Comparison of ENCODE assay signal across 8 mouse cellular contexts in the genomic region with DNA sequence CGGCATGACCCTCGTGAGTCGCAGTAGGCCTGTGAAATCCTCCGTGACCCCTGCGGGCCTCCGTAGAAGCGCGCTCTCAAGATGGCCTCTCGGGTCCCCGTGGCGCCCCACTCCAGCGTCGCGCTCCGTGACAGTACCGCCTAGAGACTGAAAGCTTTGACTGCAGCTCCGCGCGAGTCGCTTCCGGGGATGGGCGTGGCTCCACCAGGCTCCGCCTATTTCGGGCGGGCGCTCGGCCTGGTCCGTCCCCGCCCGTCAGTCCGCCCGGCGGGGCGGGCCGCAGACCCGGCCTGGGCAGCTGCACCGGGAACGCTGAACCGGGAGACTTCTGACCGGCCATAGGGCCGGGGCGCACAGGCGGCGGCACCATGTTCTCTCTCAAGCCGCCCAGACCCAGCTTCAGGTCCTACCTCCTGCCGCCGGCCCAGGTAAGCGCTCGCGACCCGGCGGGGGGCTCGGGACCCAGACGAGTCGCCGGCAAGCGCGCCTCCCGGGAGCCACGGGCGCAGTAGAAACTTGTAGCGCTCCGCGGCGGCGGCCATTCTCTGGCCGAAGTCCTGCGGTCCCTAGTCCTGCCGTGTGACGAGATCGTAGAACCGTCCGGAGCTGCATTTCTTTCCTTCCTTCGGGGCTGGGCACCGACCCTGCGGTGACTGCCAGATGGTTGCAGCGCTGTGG. TPM values are rescaled to one million over a fixed set of nuclear protein-coding genes. Genes with fewer than 3 reads are reported as not detected.
DNase-seq lines count a peak whose midpoint lies in the region; ATAC-seq and TF ChIP-seq lines count a peak whose summit lies in the region.

Gene Mtmr10 (plus strand): TSS at position 240 of the 678 bp plus-strand sequence.

- H3K9me3 ChIP-seq in CH12.LX (replicated peaks; ENCODE audit: low read length): no peaks in the 10 kb centered on the region
- no peaks in the 10 kb centered on the region for H3K9me3 ChIP-seq in forebrain, embryonic 11.5 days (ENCODE audit: control insufficient read depth, low read length)
- no peaks in the 10 kb centered on the region for H3K9me3 ChIP-seq in heart, embryonic 16.5 days (replicated peaks; ENCODE audit: control insufficient read depth, low read length)
- H3K9me3 ChIP-seq in liver, embryonic 15.5 days (replicated peaks): no peaks in the 10 kb centered on the region
- no peaks in the 10 kb centered on the region for H3K9me3 ChIP-seq in neural tube, embryonic 12.5 days

- no peak for TF ChIP-seq EP300 in CH12.LX (IDR thresholded peaks at IDR 0.05; ENCODE audit: low read length)

- ATAC-seq in forebrain, embryonic 11.5 days (replicated peaks; ENCODE audit: low FRiP score): peak; percentile 98
- ATAC-seq in heart, embryonic 16.5 days (replicated peaks; ENCODE audit: extremely low read depth, insufficient read depth, low FRiP score): peak; percentile 98
- peak; percentile 96 for ATAC-seq in liver, embryonic 15.5 days (ENCODE audit: insufficient read depth)
- ATAC-seq in neural tube, embryonic 12.5 days (ENCODE audit: low FRiP score, low read depth): peak; percentile 99

- peak within 1 kb of the TSS; percentile 66 for H3K4me2 ChIP-seq in CH12.LX (ENCODE audit: insufficient read depth, low read depth, poor library complexity, severe bottlenecking)
- H3K4me2 ChIP-seq in forebrain, embryonic 11.5 days (ENCODE audit: low read depth, low read length, severe bottlenecking): peak within 1 kb of the TSS; percentile 52
- peak within 1 kb of the TSS; percentile 87 for H3K4me2 ChIP-seq in heart, embryonic 16.5 days (ENCODE audit: low read depth, low read length)
- peak within 1 kb of the TSS; percentile 88 for H3K4me2 ChIP-seq in liver, embryonic 15.5 days
- peak within 1 kb of the TSS; percentile 65 for H3K4me2 ChIP-seq in neural tube, embryonic 12.5 days (replicated peaks)

- H3K4me3 ChIP-seq in CH12.LX (replicated peaks in 1 of 3; ENCODE audit: low read depth in 2 of 3, low read length in 2 of 3, poor library complexity in 1 of 3): peak within 1 kb of the TSS; percentile 60 to 79 (median 74)
- H3K4me3 ChIP-seq in forebrain, embryonic 11.5 days (ENCODE audit: low read depth, low read length): peak within 1 kb of the TSS; percentile 85
- peak within 1 kb of the TSS; percentile 85 for H3K4me3 ChIP-seq in heart, embryonic 16.5 days (ENCODE audit: low read length)
- H3K4me3 ChIP-seq in liver, embryonic 15.5 days (replicated peaks): peak within 1 kb of the TSS; percentile 76
- peak within 1 kb of the TSS; percentile 61 for H3K4me3 ChIP-seq in neural tube, embryonic 12.5 days

- peak in 1 of 2 experiments; percentile 51; a peak in 2 of 4 replicates for TF ChIP-seq CTCF in CH12.LX (conservative IDR thresholded peaks at IDR 0.05 in 1 of 2, IDR thresholded peaks at IDR 0.05 in 1 of 2; ENCODE audit: low read depth in 2 of 2, low read length in 2 of 2)

- peak; percentile 2 for TF ChIP-seq RAD21 in CH12.LX (IDR thresholded peaks at IDR 0.05; ENCODE audit: low read depth, low read length)

- H3K9ac ChIP-seq in CH12.LX (ENCODE audit: insufficient read depth, low read depth): peak within 1 kb of the TSS; percentile 70
- peak within 1 kb of the TSS; percentile 77 for H3K9ac ChIP-seq in forebrain, embryonic 11.5 days (ENCODE audit: low read length)
- peak within 1 kb of the TSS; percentile 88 for H3K9ac ChIP-seq in heart, embryonic 16.5 days (ENCODE audit: low read length)
- H3K9ac ChIP-seq in liver, embryonic 15.5 days: peak within 1 kb of the TSS; percentile 70
- H3K9ac ChIP-seq in neural tube, embryonic 12.5 days: peak within 1 kb of the TSS; percentile 69

- peak; percentile 78 for TF ChIP-seq POLR2A in CH12.LX (IDR thresholded peaks at IDR 0.05; ENCODE audit: low read depth, low read length)

- H3K36me3 ChIP-seq in CH12.LX (replicated peaks in 1 of 2; ENCODE audit: control insufficient read depth in 1 of 2, insufficient read depth in 1 of 2, low read length in 1 of 2): peaks cover 0 to 13% of the 10 kb centered on the region in 2 experiments
- H3K36me3 ChIP-seq in forebrain, embryonic 11.5 days (ENCODE audit: control insufficient read depth, insufficient read depth, low read length): no peaks in the 10 kb centered on the region
- H3K36me3 ChIP-seq in heart, embryonic 16.5 days (ENCODE audit: control insufficient read depth, insufficient read depth): no peaks in the 10 kb centered on the region; the same call in 1 of the 2 replicates
- H3K36me3 ChIP-seq in liver, embryonic 15.5 days (replicated peaks): no peaks in the 10 kb centered on the region
- H3K36me3 ChIP-seq in neural tube, embryonic 12.5 days: no peaks in the 10 kb centered on the region; the same call in 1 of the 2 replicates

- H3K27me3 ChIP-seq in CH12.LX (replicated peaks): no peaks in the 10 kb centered on the region
- H3K27me3 ChIP-seq in forebrain, embryonic 11.5 days (ENCODE audit: control insufficient read depth, insufficient read depth, low read length): no peaks in the 10 kb centered on the region
- H3K27me3 ChIP-seq in heart, embryonic 16.5 days (ENCODE audit: control insufficient read depth, insufficient read depth, low read length): no peaks in the 10 kb centered on the region
- H3K27me3 ChIP-seq in liver, embryonic 15.5 days: peaks cover 7% of the 10 kb centered on the region
- no peaks in the 10 kb centered on the region for H3K27me3 ChIP-seq in neural tube, embryonic 12.5 days (replicated peaks)

- H3K27ac ChIP-seq in CH12.LX (ENCODE audit: insufficient read depth, low read depth): no peak within 1 kb of the TSS; the same call in 1 of the 2 replicates
- peak within 1 kb of the TSS; percentile 41; the same call in 1 of the 2 replicates for H3K27ac ChIP-seq in forebrain, embryonic 11.5 days (ENCODE audit: low read depth, low read length)
- H3K27ac ChIP-seq in heart, embryonic 16.5 days (ENCODE audit: low read length): peak within 1 kb of the TSS; percentile 76
- peak within 1 kb of the TSS; percentile 66 for H3K27ac ChIP-seq in liver, embryonic 15.5 days (replicated peaks)
- H3K27ac ChIP-seq in neural tube, embryonic 12.5 days: peak within 1 kb of the TSS; percentile 51; the same call in 1 of the 2 replicates

- peaks cover 5 to 22% of the 10 kb centered on the region in 2 experiments; a peak in 3 of 4 replicates for H3K4me1 ChIP-seq in CH12.LX (ENCODE audit: control insufficient read depth in 1 of 2, insufficient read depth in 2 of 2)
- H3K4me1 ChIP-seq in forebrain, embryonic 11.5 days (replicated peaks; ENCODE audit: control insufficient read depth, insufficient read depth, low read length): no peaks in the 10 kb centered on the region
- no peaks in the 10 kb centered on the region for H3K4me1 ChIP-seq in heart, embryonic 16.5 days (ENCODE audit: control insufficient read depth, insufficient read depth, low read length)
- peaks cover 15% of the 10 kb centered on the region for H3K4me1 ChIP-seq in liver, embryonic 15.5 days (replicated peaks)
- H3K4me1 ChIP-seq in neural tube, embryonic 12.5 days: 0 out of 2 replicates have a peak, but pooled peaks cover 6% of the 10 kb centered on the region

- DNase-seq in CH12.LX (ENCODE audit: extremely low read depth): peak; percentile 96
- DNase-seq in c-Kit-positive CD71-positive TER-119-negative erythroid progenitor cells, embryonic 14.5 days (ENCODE audit: low read depth): peak; percentile 86
- DNase-seq in forebrain, embryonic 11.5 days (ENCODE audit: low spot score): peak; percentile 98
- peak; percentile 98 to 99 for DNase-seq in kidney, postnatal 36 days
- peak; percentile 96 for DNase-seq in telencephalon, adult 2 months (ENCODE audit: low read depth, low spot score)

- WGBS in forebrain, embryonic 11.5 days: under 1% methylated on average over 75 of the region's 77 CpGs
- WGBS in heart, embryonic 16.5 days: under 1% methylated on average over 77 of the region's 77 CpGs
- under 1% methylated on average over 77 of the region's 77 CpGs for WGBS in liver, embryonic 15.5 days (ENCODE audit: insufficient replicate concordance)
- 1% methylated on average over 77 of the region's 77 CpGs for WGBS in neural tube, embryonic 12.5 days

- no peaks in the 10 kb centered on the region for H3K79me2 ChIP-seq in CH12.LX (replicated peaks; ENCODE audit: control insufficient read depth, extremely low read depth, insufficient read depth, poor library complexity, severe bottlenecking)

- dilution Hi-C loops in CH12.LX (cut with MboI; ENCODE audit: extremely low pct_ligation_motif_present, extremely low pct_unique_long_range_greater_than_20kb, low sequenced_read_pairs): no loop called here

- in situ Hi-C loops in CH12.LX (cut with MboI; ENCODE audit: low pct_ligation_motif_present, low pct_unique_long_range_greater_than_20kb, low sequenced_read_pairs): no loop called here

TF ChIP-seq in CH12.LX, 34 proteins besides CTCF, POLR2A, EP300 and RAD21 (continues in another document):
- peak; percentile 21; the same call in 1 of the 2 replicates for TF ChIP-seq BHLHE40 (IDR thresholded peaks at IDR 0.05; ENCODE audit: low read depth, low read length)
- no peak for TF ChIP-seq ZNF384 (IDR thresholded peaks at IDR 0.05; ENCODE audit: low read depth, low read length)
- TF ChIP-seq SMC3 (IDR thresholded peaks at IDR 0.05; ENCODE audit: low read depth, low read length): no peak; the same call in 1 of the 2 replicates
- TF ChIP-seq HCFC1 (IDR thresholded peaks at IDR 0.05; ENCODE audit: low read depth, low read length): peak; percentile 85
- peak; percentile 64; the same call in 1 of the 2 replicates for TF ChIP-seq UBTF (IDR thresholded peaks at IDR 0.05; ENCODE audit: low read depth, low read length)
- TF ChIP-seq NRF1 (IDR thresholded peaks at IDR 0.05; ENCODE audit: low read depth, low read length): peak; percentile 62; the same call in 1 of the 2 replicates
- peak; percentile 33; the same call in 1 of the 2 replicates for TF ChIP-seq MYC (IDR thresholded peaks at IDR 0.05; ENCODE audit: low read depth, low read length)
- TF ChIP-seq ZMIZ1 (IDR thresholded peaks at IDR 0.05; ENCODE audit: low read depth, low read length): peak; percentile 12; the same call in 1 of the 2 replicates
- no peak for TF ChIP-seq CHD1 (IDR thresholded peaks at IDR 0.05; ENCODE audit: low read depth, low read length)
- TF ChIP-seq KAT2A (IDR thresholded peaks at IDR 0.05; ENCODE audit: insufficient replicate concordance, low read length): peak; percentile 64; the same call in 1 of the 2 replicates
- TF ChIP-seq TCF12 (IDR thresholded peaks at IDR 0.05; ENCODE audit: low read depth, low read length): peak; percentile 59
- TF ChIP-seq MAX (IDR thresholded peaks at IDR 0.05; ENCODE audit: low read length): peak; percentile 85
- peak; percentile 63; the same call in 1 of the 2 replicates for TF ChIP-seq MXI1 (IDR thresholded peaks at IDR 0.05; ENCODE audit: low read depth, low read length)

RNA-seq across cellular contexts. Expression of gene Mtmr10, which starts in this region (rescaled TPM):
- 1.8 and 2.5 TPM in 2 replicates for total RNA-seq in CH12.LX (2012; rRNA removed)
- 1.8 and 2.1 TPM in 2 replicates for total RNA-seq in CH12.LX (2014; rRNA removed)
- polyA plus RNA-seq in CH12.LX (2012; ENCODE audit: insufficient read length, low read depth): 1.9 and 2.0 TPM in 2 replicates
- polyA plus RNA-seq in forebrain, embryonic 11.5 days (2014; fragmentation: Nextera tagmentation; extraction: Ambion mirVana): 10.8 and 13.8 TPM in 2 replicates
- polyA plus RNA-seq in heart, embryonic 16.5 days (2015; fragmentation: Nextera tagmentation; extraction: Ambion mirVana): 6.6 TPM in 2 replicates
- 3.0 and 3.7 TPM in 2 replicates for polyA plus RNA-seq in liver, embryonic 15.5 days (2015; fragmentation: Nextera tagmentation; extraction: Ambion mirVana)
- 13.6 and 14.5 TPM in 2 replicates for polyA plus RNA-seq in neural tube, embryonic 12.5 days (2016; fragmentation: Nextera tagmentation; extraction: Ambion mirVana)
